Mouse (Mus musculus): ENCODE measurements around the gene Gsk3a. TPM values are rescaled to one million over a fixed set of nuclear protein-coding genes. Genes with fewer than 3 reads are reported as not detected.

Gsk3a gene
- total RNA-seq, 2 experiments from 2014 or later, result 74.7 to 97.9 TPM

GRCm38 (mm10) chr7:25251071-25251791 lies 13.6 kb upstream of the Gsk3a start:
- no peak for ATAC-seq (replicated peaks; ENCODE audit: low FRiP score, low TSS enrichment, poor library complexity, severe bottlenecking)

DNA sequence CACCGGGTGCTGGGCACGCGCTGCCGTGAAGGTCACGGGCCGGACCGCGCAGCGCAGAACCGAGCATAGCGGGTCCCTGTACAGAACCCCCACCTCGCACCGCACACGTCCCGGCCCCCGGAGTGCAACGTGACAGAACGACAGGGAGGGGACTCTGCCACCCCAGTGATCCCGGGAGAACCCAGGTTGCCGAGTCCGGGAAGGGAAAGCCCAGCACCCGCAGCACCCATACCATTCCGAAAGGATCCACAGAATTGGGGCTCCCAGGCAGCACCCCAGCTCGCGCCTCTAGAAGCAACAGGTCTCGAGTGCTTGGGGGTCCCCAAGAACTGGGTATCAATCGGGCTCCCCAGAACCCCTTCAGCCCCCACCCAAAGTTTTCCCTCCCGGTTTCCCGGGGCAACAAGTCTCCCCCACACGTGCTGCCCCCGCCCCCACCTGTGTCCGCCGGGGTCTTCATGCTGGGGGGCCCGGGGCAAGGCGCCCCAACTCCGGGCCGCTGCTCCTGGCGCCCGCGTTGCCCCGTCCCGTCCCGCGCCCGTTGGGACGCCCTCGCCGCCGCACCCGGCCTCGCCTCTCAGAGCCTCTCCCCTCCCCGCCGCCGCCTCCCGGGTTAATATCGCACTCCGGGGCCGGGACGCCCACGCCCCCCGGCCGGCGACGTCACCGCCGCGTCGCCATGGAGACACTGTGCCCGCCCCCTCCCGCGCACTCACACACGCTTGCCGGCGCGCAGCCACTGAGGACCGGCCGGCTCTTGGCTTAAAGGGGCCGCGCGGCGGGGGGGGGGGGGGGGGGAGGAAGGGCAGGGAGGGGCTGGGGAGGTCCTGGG lies 12.7 kb upstream of the Gsk3a start, which contains the start of gene Erf:
Erf (minus strand) TSS at position 621 of the 832 bp plus-strand sequence.
- ATAC-seq (replicated peaks; ENCODE audit: low FRiP score, low TSS enrichment, poor library complexity, severe bottlenecking), result peak; percentile 80

GRCm38 (mm10) chr7:25249314-25250140 lies 11.9 kb upstream of the Gsk3a start:
- ATAC-seq (replicated peaks; ENCODE audit: low FRiP score, low TSS enrichment, poor library complexity, severe bottlenecking), result peak; percentile 33

- ATAC-seq (replicated peaks; ENCODE audit: low FRiP score, low TSS enrichment, poor library complexity, severe bottlenecking), result peak; percentile 28; the same call in 1 of the 2 replicates
Observed at GRCm38 (mm10) chr7:25248846-25249313, 11.2 kb upstream of the Gsk3a start.

- no peak for ATAC-seq (replicated peaks; ENCODE audit: low FRiP score, low TSS enrichment, poor library complexity, severe bottlenecking)
Observed at GRCm38 (mm10) chr7:25248018-25248647, 10.5 kb upstream of the Gsk3a start.

- no peak for ATAC-seq (replicated peaks; ENCODE audit: low FRiP score, low TSS enrichment, poor library complexity, severe bottlenecking)
Observed at GRCm38 (mm10) chr7:25247498-25247897, 9.8 kb upstream of the Gsk3a start.

GRCm38 (mm10) chr7:25246759-25247137 lies 9.1 kb upstream of the Gsk3a start:
- ATAC-seq (replicated peaks; ENCODE audit: low FRiP score, low TSS enrichment, poor library complexity, severe bottlenecking), result no peak

- no peak for ATAC-seq (replicated peaks; ENCODE audit: low FRiP score, low TSS enrichment, poor library complexity, severe bottlenecking)
Observed at GRCm38 (mm10) chr7:25246079-25246758, 8.6 kb upstream of the Gsk3a start.

- no peak for ATAC-seq (replicated peaks; ENCODE audit: low FRiP score, low TSS enrichment, poor library complexity, severe bottlenecking)
Observed at GRCm38 (mm10) chr7:25244562-25245369, 7.1 kb upstream of the Gsk3a start.

GRCm38 (mm10) chr7:25243361-25243760 lies 5.7 kb upstream of the Gsk3a start:
- no peak for ATAC-seq (replicated peaks; ENCODE audit: low FRiP score, low TSS enrichment, poor library complexity, severe bottlenecking)

DNA sequence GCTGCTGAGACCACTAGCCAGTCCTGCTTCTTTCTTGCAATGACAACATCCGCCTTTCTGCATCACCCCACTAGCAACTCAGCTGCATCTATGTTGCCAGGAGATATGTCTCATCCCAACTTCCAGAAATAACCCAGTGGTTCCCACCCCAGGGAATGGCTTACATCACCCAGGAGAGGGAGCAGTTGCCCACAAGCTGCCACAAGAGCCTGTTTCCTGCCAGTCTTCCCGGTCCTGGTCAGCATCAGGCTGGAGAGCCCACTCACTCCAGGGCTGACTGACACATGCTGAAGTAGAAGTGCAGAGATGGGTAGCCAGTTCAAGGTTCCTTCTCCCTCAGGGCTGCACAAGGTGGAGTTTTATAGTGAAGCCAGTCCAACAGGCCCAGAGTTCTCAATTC lies 3.4 kb upstream of the Gsk3a start:
- ATAC-seq (replicated peaks; ENCODE audit: low FRiP score, low TSS enrichment, poor library complexity, severe bottlenecking), result no peak

GRCm38 (mm10) chr7:25240631-25241030 lies 3.0 kb upstream of the Gsk3a start:
- ATAC-seq (replicated peaks; ENCODE audit: low FRiP score, low TSS enrichment, poor library complexity, severe bottlenecking), result no peak

- peak; percentile 79 for ATAC-seq (replicated peaks; ENCODE audit: low FRiP score, low TSS enrichment, poor library complexity, severe bottlenecking)
Observed at GRCm38 (mm10) chr7:25238829-25239623, 1.4 kb upstream of the Gsk3a start.

DNA sequence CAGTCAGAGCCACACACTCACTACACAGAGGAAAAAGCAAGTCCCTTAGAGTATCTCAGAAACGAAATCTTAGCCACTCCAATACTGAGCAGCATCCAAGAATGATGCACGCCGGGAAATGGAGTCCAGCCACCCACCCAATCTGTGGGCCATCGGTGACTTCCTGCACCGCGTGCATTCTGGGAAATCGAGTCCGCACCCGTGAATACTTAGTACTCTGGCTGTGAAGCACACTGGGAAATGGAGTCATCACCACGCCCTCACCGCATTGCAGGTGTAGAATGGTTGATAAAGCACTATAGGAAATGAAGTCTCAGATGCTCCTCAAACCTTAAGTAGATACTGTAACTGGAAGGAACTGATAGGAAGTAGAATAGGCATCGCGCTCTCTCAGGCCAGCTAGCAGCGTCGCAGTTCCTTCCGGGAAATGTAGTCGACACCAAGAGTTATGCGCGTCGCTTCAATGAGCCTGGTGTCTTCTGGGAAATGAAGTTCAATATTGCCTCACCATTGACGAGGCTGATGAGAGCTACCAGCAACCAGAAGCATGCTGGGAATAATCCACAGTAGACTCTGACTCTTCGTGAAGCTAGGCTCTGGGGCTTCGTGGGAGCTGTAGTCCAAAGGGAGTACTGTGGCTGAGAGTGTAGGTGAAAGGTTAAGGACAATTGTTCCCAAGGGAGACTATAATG lies 510 bp upstream of the Gsk3a start:
- peak; percentile 79 for ATAC-seq (replicated peaks; ENCODE audit: low FRiP score, low TSS enrichment, poor library complexity, severe bottlenecking)

DNA sequence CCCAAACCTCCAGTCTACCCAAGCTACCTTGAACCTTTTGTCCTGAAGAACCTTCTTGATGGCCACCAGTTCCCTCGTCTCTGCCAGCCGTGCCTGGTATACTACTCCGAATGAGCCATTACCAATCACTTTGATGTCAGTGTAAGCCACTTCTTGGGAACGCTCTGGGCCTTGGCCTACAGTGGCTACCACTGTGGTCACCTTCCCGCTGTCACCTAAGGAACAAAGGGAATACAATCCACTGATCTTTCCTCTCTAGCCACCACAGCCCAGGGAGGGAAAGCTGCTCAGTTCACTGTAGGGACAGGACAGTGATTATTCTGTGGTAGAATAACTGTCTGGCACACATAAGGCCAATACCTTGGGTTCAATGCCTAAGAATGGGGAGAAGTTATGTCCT lies 2.1 kb downstream of the Gsk3a start:
- no peak for ATAC-seq (replicated peaks; ENCODE audit: low FRiP score, low TSS enrichment, poor library complexity, severe bottlenecking)

- no peak for ATAC-seq (replicated peaks; ENCODE audit: low FRiP score, low TSS enrichment, poor library complexity, severe bottlenecking)
Observed at GRCm38 (mm10) chr7:25233061-25233460, 4.6 kb downstream of the Gsk3a start.
